Comparison of ENCODE assay signal across 8 mouse cellular contexts in genomic region chr10:59907695-59908299, GRCm38 (mm10). TPM values are rescaled to one million over a fixed set of nuclear protein-coding genes. Genes with fewer than 3 reads are reported as not detected.
DNase-seq lines count a peak whose midpoint lies in the region; ATAC-seq and TF ChIP-seq lines count a peak whose summit lies in the region.

No protein-coding gene starts in this region.

- no peak overlapping the region for H3K4me3 ChIP-seq in gastrocnemius, adult 2 months
- no peak overlapping the region for H3K4me3 ChIP-seq in kidney, postnatal 0 days (replicated peaks; ENCODE audit: low read depth, low read length)
- H3K4me3 ChIP-seq in megakaryocyte, embryonic 14.5 days (replicated peaks) = peak overlapping the region; percentile 89

- no peaks in the 10 kb centered on the region for H3K9me3 ChIP-seq in kidney, postnatal 0 days (replicated peaks; ENCODE audit: low read length)
- H3K9me3 ChIP-seq in megakaryocyte, embryonic 14.5 days = no peaks in the 10 kb centered on the region

- H3K9ac ChIP-seq in kidney, postnatal 0 days (ENCODE audit: low read depth, low read length) = no peak overlapping the region

- DNase-seq in gastrocnemius, adult 2 months = peak; percentile 63
- no peak for DNase-seq in gastrocnemius, postnatal 36 days
- peak; percentile 60 for DNase-seq in kidney, postnatal 0 days (ENCODE audit: low spot score)
- no peak for DNase-seq in urinary bladder, adult 2 months (ENCODE audit: low spot score)
- DNase-seq in right cerebral cortex, adult 18-20 months = no peak

- WGBS in kidney, postnatal 0 days = 32% methylated on average over 7 of the region's 7 CpGs

- peak; percentile 71 for ATAC-seq in CD4-positive, CD25-positive, alpha-beta regulatory T cell, adult 4 months
- 0 out of 2 replicates have a peak, but pooled peaks have one; percentile 48 for ATAC-seq in erythroid progenitor cell, adult 5-6 weeks (replicated peaks; ENCODE audit: low FRiP score, poor library complexity, severe bottlenecking)
- ATAC-seq in kidney, postnatal 0 days (replicated peaks; ENCODE audit: low FRiP score, low read depth) = peak; percentile 31

- TF ChIP-seq CTCF in gastrocnemius, adult 2 months (IDR thresholded peaks at IDR 0.05) = no peak
- TF ChIP-seq CTCF in kidney, postnatal 0 days (IDR thresholded peaks at IDR 0.05; ENCODE audit: low read depth) = no peak

- peak overlapping the region; percentile 82 for H3K27ac ChIP-seq in gastrocnemius, adult 2 months
- H3K27ac ChIP-seq in kidney, postnatal 0 days = peak overlapping the region; percentile 76

- intact Hi-C loops in gastrocnemius, adult 2 months (cut with DNase I) = no loop called here
- intact Hi-C loops in gastrocnemius, postnatal 36 days (cut with DNase I) = no loop called here

- H3K27me3 ChIP-seq in kidney, postnatal 0 days (ENCODE audit: insufficient read depth, low read length) = no peaks in the 10 kb centered on the region
- H3K27me3 ChIP-seq in megakaryocyte, embryonic 14.5 days (replicated peaks) = no peaks in the 10 kb centered on the region

- no peak overlapping the region for H3K4me2 ChIP-seq in kidney, postnatal 0 days (ENCODE audit: low read length)

- peaks cover 24% of the 10 kb centered on the region for H3K4me1 ChIP-seq in kidney, postnatal 0 days (replicated peaks; ENCODE audit: insufficient read depth, low read length)
- peaks cover 81% of the 10 kb centered on the region for H3K4me1 ChIP-seq in megakaryocyte, embryonic 14.5 days

- no peaks in the 10 kb centered on the region for H3K36me3 ChIP-seq in kidney, postnatal 0 days (ENCODE audit: insufficient read depth, low read length)
- H3K36me3 ChIP-seq in megakaryocyte, embryonic 14.5 days (replicated peaks; ENCODE audit: low read length) = no peaks in the 10 kb centered on the region

RNA-seq across cellular contexts. Expression of gene Dnajb12, which starts 28.4 kb away (rescaled TPM):
- total RNA-seq in gastrocnemius, adult 2 months (2021) = 10 to 100 TPM; 60.4 to 77.5 TPM
- 10 to 100 TPM; 54.7 to 61.2 TPM for total RNA-seq in gastrocnemius, postnatal 36 days (2021)
- 10 to 100 TPM; 19.1 to 25.2 TPM for polyA plus RNA-seq in CD4-positive, CD25-positive, alpha-beta regulatory T cell, adult 4 months (2017; shearing (Covaris generic))
- total RNA-seq in erythroid progenitor cell, adult 5-6 weeks (2015; ENCODE audit: low replicate concordance) = 27.2 and 34.2 TPM in 2 replicates
- total RNA-seq in erythroid progenitor cell, adult 5-6 weeks (2017; ENCODE audit: low replicate concordance) = 30.4 and 32.7 TPM in 2 replicates
- polyA plus RNA-seq in kidney, postnatal 0 days (2015; fragmentation: Nextera tagmentation; extraction: Ambion mirVana) = 27.9 and 30.2 TPM in 2 replicates
- 68.2 and 87.1 TPM in 2 replicates for polyA plus RNA-seq in megakaryocyte, embryonic 14.5 days (2012; ENCODE audit: insufficient read depth, low replicate concordance)
- 34.9 and 44.7 TPM in 2 replicates for polyA plus RNA-seq in urinary bladder, adult 2 months (2012; rRNA removed)

RNA-seq across cellular contexts. Expression of gene Ddit4, which starts 43.8 kb away (rescaled TPM):
- 100 to 1,000 TPM in 1 of 2 experiments, 10 to 100 TPM in 1; 15.4 to 183 TPM for total RNA-seq in gastrocnemius, adult 2 months (2021)
- total RNA-seq in gastrocnemius, postnatal 36 days (2021) = 10 to 100 TPM; 18.2 to 39.3 TPM
- polyA plus RNA-seq in CD4-positive, CD25-positive, alpha-beta regulatory T cell, adult 4 months (2017; shearing (Covaris generic)) = 10 to 100 TPM; 16.6 to 32.8 TPM
- 0.72 and 3.8 TPM in 2 replicates for total RNA-seq in erythroid progenitor cell, adult 5-6 weeks (2015; ENCODE audit: low replicate concordance)
- total RNA-seq in erythroid progenitor cell, adult 5-6 weeks (2017; ENCODE audit: low replicate concordance) = 1.9 TPM in 1 of 2 replicates, not detected in the other
- 23.0 and 24.0 TPM in 2 replicates for polyA plus RNA-seq in kidney, postnatal 0 days (2015; fragmentation: Nextera tagmentation; extraction: Ambion mirVana)
- 33.2 and 44.6 TPM in 2 replicates for polyA plus RNA-seq in megakaryocyte, embryonic 14.5 days (2012; ENCODE audit: insufficient read depth, low replicate concordance)
- polyA plus RNA-seq in urinary bladder, adult 2 months (2012; rRNA removed) = 20.6 and 30.7 TPM in 2 replicates

Comparison
In these comparisons a context has a peak if more than half of its experiments do, and no peak if none do; other contexts are left out.
1. DNase-seq: peak in gastrocnemius, adult 2 months (single experiment) and kidney, postnatal 0 days (single experiment); none in gastrocnemius, postnatal 36 days (0 of 2), urinary bladder, adult 2 months (single experiment) and right cerebral cortex, adult 18-20 months (single experiment).
2. Peak in every context shown above with its lines, with median percentiles within 50 percentile points of each other: ATAC-seq.